Mouse (Mus musculus) heart, postnatal 10 days (tissue): ENCODE data around the gene Srsf4. TPM values are rescaled to one million over a fixed set of nuclear protein-coding genes. Genes with fewer than 3 reads are reported as not detected.

Experiments used
- DNase-seq, 2 experiments: peaks; one replicate each; pipeline ENCODE4 v3.0.0; 2021
- intact Hi-C: fragments of 180-260 bp; cut with DNase I; formaldehyde crosslinking; loops from one replicate; pipeline ENCODE4 v1.15.1; 2025
- total RNA-seq, 2 experiments: library from RNA; stranded (reverse); gene quantifications; 2 replicates each; pipeline ENCODE4 v1.2.3; 2021

Srsf4 gene
- 10 to 100 TPM; 53.6 to 53.7 TPM for total RNA-seq

GRCm38 (mm10) chr4:131873293-131874168, at the start of gene Srsf4:
Gene Srsf4, plus strand, starts transcription at chr4:131873617.
- DNase-seq, result peak; percentile 95

DNA sequence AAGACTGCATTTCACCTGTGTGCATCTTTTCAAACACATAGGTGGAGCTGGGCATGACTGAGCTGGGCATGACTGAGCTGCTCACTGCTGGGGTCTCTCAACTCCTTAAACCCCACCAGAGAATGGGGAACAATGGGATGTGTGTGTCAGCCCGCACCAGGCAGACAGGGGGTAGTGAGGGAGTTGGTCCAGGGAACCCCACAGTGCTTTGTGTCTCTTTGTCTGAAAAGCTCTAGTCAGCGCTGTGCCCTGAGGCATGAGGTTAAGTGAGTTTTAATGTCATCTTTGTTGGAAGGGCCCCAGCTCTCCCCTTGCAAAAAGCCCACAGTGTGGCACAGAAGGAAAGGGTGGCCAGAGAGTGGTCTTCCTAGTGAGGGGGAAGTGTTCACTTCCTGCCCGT, 48.5 kb upstream of the Srsf4 start:
- intact Hi-C loops, result no loop called here
- no peak for DNase-seq

More at GRCm38 (mm10) chr4:131873293-131874168, at the start of gene Srsf4:
- intact Hi-C loops, result no loop called here

DNA sequence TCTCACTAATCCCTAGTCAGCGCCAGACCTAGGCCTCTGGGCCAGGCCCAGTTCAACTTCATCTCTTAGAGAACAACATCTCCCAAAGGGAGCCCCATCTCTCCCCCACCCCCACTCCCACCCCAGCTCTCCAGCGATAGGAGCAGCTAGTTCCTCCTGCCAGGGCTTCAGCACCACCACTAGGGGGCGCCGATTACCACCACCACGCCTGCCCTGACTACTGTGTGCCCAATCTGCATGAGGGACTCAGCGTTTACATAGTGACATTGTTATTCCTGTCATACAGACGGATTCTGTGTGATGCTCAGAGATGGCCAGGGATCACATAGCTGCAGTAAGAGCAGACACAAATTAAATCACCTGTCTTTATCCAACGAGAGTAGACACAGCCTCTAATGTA, 47.6 kb upstream of the Srsf4 start:
- peak; percentile 13 to 31 for DNase-seq
- intact Hi-C loops, result no loop called here

- DNase-seq, result no peak
- intact Hi-C loops, result no loop called here
Observed at GRCm38 (mm10) chr4:131826905-131827304, 46.5 kb upstream of the Srsf4 start.

DNA sequence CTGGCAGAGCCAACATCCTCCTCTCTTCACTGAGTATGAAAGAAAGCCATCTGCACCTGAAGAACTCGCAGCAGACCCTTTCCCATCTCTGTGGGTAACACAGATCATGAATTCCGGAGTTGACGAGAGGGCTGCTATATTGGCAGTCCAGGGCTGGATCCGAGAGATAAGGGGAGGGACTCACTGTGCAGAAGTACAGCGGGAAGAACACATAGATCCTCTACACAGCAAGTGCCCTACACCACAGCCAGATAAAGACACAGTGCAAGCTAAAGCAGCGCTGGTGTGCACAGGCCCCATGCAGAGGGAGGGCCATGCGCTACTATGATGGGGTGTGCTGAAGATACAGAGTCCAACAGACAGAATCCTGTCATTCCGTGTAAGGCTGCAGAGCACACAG, 44.3 kb upstream of the Srsf4 start:
- intact Hi-C loops, result no loop called here
- no peak for DNase-seq

DNA sequence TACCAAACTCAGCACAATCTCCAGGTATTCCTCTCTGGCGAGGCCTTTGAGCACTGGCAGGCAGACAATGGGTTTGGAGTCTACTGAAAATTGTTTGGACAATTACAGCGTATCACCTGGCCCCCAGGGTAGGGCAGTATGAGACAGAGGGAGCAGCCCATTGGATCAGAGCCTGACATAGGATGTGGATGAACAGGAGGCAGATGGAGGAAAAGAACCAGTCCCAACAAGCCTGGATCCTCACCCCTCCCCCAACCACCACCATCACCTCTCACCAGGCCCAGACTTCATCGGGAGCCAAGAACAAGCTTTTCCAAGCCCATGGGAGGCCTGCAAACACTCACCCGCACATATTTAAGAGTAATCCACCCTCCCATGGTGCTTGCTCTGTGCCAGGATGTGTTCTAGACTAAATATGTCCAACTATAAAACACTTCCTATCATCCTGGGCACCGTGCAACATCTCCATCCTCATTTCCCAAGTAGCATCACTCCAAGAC, 41.8 kb upstream of the Srsf4 start:
- intact Hi-C loops, result loop anchor here (10.0 kb wide), 2 partner anchors 347 to 427 kb away; no protein-coding TSS in a partner anchor
- DNase-seq, result no peak

- DNase-seq, result no peak
- intact Hi-C loops, result loop anchor here (10.0 kb wide), 2 partner anchors 348 to 428 kb away; no protein-coding TSS in a partner anchor
Observed at GRCm38 (mm10) chr4:131832759-131833407, 40.5 kb upstream of the Srsf4 start.

DNA sequence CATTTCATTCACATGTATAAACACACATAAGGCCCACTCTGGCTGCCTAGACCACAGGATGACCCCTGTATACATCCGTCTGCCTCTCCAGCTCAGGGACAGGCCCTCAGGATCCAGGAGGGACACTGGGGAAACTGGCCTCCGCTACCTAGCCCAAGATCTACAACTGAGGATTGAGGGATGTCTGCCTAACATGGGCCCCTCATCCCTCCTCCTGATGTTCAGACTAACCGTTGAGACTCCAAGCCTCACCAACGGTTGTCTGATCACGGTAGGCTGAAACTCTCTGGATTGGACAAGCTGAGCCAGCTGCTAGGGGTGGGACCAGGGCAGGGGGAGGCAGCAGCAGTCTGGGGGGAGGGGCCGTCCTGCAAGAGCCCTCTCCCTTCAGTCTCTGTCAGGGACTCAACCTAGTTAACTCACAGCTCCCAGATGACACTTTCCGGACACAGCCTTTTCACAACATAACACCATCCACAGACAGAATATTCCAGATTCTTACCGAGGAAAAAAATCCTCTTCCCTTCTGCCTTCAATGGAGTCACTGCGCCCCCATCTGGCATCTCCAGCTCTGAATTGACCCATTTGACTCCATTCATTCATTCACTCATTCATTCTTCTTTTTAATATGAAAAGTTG, 39.3 kb upstream of the Srsf4 start:
- peak in 1 of 2 experiments; percentile 31 for DNase-seq
- intact Hi-C loops, result loop anchor here (10.0 kb wide), 2 partner anchors 349 to 429 kb away; no protein-coding TSS in a partner anchor

GRCm38 (mm10) chr4:131836351-131836881, 37.0 kb upstream of the Srsf4 start:
- peak; percentile 25 to 43 for DNase-seq
- intact Hi-C loops, result loop anchor here (5.0 to 10.0 kb wide), 3 partner anchors 352 to 432 kb away; no protein-coding TSS in a partner anchor

DNA sequence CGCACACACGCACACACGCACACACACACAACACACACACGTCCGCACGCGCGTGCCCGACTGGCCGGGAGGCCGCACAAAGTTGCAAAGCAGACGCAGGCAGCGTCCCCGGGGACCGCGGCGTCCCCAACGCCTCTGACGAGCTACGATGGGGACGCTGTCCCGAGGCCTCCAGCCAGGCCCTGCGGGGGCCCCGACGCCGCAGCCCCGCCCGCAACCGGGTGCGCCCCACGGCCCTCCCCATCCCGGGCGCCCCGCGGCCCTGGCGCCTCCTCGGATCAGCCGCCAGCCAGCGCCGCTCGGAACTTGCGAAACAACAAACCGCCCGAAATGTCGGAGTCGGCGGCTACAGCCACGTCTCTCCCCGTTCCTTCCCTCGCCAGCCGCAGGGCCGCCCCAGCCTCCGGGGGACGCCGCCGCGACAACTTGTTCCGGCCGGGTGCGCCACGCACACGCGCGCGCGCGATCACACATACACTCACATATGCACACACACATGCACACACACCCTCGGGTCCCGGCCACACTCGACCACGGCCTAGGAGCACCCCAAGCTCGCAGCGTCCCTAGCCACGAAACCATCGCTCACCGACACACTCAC, 36.4 kb upstream of the Srsf4 start:
- intact Hi-C loops, result loop anchor here (5.0 to 10.0 kb wide), 3 partner anchors 352 to 432 kb away; no protein-coding TSS in a partner anchor
- DNase-seq, result peak; percentile 49 to 56

GRCm38 (mm10) chr4:131837872-131838524, 35.4 kb upstream of the Srsf4 start, which contains the start of gene Ptpru:
Gene Ptpru, minus strand, starts transcription at chr4:131838288.
- DNase-seq, result peak; percentile 92 to 94
- intact Hi-C loops, result loop anchor here (1.0 to 10.0 kb wide), 7 partner anchors 53 to 878 kb away; no protein-coding TSS in a partner anchor

DNA sequence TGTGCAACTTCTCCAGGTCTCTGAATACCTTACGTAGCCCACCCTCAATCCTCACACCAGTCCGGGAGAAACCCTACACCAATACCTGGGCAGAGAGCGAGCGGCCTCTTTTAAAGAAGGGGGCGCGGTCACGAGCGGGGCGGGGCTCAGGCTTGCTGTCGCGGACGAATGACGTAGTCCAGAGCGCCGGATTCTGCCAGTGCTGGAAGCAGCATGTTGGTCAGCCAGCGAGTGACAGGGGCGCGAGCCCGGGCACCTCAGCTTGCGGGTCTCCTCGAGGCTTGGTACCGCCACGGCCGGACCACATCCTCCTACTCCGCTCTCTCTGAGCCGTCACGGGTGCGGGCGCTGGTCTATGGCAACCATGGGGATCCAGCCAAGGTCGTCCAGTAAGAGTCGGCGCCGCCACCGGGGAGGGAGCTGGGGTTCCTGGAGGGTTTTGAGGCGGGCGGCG, 30.1 kb upstream of the Srsf4 start, which contains the start of gene Mecr:
Mecr (plus strand) TSS at position 181 of the 454 bp plus-strand sequence.
- intact Hi-C loops, result no loop called here
- peak; percentile 94 to 97 for DNase-seq

DNA sequence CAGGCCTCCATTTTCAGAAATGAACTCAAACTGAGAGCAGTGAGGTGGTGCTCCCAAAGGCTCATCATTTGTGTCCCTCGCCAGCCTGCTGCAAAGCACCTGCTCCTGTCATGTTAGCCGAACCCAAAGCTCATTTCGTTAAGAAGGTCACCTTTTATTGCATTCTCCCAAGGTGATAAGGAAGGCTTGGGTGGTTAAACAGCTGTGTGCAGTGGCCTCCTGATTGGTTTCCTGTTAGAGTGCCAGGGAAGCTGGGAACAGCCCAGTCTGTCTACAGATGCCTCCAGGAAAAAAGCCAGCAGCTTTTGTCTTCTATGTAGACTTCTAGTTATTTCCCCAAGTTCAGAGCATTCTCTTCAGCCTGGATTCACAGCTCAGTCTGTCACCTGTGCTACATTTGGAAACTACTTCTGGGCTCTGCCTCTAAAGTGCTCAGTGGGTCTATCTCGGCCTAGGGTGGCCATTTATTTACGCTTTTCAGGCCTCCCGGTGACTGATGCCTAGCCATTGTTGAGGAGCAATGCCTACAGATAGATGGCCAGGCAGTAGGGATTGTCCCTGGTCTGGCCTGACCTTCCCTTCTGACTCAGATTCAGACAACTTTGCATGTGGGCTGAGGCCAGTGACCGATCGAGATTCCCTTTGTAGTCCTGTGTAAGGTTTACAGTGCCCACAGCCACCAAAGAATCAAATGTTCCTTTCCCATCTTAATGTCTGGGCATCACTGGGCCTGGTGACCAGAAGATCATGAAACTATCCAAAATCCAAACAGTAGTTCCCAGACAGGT, 27.2 kb upstream of the Srsf4 start:
- intact Hi-C loops, result no loop called here
- DNase-seq, result no peak

DNA sequence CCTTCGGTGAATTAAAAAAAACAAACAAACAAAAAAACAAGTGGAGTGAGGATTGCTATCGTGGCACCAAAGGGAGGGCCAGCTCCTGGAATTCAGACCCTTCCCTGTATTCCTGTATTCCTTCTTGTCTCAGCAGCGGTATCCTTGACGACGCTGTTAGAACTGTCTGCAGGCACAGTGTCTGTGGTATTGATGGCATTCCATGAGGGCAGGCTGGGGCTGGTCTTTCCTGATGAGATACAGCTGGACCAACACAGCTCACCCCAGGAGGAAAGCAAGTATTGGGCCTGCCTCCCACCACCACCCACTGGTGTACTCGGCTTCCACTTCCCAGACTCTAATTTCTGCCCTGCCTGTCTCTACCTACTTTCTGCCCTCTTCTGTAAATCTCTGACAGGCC, 25.3 kb upstream of the Srsf4 start:
- intact Hi-C loops, result no loop called here
- DNase-seq, result no peak

- intact Hi-C loops, result no loop called here
- DNase-seq, result peak; percentile 78
Observed at GRCm38 (mm10) chr4:131849986-131850638, 23.3 kb upstream of the Srsf4 start.

- intact Hi-C loops, result no loop called here
- DNase-seq, result no peak
Observed at GRCm38 (mm10) chr4:131854950-131855349, 18.5 kb upstream of the Srsf4 start.

GRCm38 (mm10) chr4:131860492-131861340, 12.7 kb upstream of the Srsf4 start:
- intact Hi-C loops, result loop anchor here (1.0 to 5.0 kb wide), 3 partner anchors 57 to 219 kb away; no protein-coding TSS in a partner anchor
- DNase-seq, result peak; percentile 88 to 92
